Mouse (Mus musculus) layer of hippocampus, adult 9-11 months (tissue): ENCODE measurements around the gene Nptx1.

ENCODE experiments used
- DNase-seq: peaks from one replicate; pipeline ENCODE4 v3.0.0; 2022

Gene Nptx1

DNA sequence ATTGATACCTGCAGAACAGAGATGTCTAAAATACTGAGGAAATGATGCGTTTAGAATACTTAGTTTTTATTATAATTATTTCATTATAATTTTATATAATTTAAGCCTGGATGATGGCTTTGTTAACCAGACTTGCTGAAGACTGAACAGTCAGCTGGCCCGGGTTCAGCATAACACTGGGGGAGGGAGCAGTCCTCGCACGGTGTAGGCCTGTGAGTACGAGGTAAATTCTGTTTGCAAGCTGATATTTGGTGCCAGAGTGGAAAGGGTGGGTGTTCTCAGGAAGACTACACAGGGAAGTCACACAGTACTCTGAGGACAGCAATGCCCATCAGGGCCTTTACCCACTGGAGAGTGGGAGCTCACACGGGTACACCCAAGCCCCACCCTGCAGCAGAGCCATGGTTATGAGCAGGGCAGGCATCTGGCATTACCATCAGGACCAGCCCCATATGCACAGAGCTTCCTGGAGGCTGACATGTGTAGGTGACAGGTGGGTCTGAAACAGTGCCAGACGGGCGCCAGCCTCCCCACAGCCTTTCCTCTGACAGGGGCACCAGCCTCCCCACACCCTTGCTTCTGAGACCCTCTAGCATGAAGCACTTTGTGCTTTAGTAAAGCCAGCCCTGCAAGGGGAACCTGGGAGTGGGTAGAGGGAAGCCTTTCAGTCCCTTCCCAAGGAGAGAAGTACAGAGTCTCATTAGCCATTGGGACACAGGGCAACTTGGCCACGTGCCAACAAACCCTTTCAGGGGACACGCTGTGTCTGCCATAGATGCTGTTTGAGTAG lies 3.2 kb upstream of the Nptx1 start:
- DNase-seq = no peak

DNA sequence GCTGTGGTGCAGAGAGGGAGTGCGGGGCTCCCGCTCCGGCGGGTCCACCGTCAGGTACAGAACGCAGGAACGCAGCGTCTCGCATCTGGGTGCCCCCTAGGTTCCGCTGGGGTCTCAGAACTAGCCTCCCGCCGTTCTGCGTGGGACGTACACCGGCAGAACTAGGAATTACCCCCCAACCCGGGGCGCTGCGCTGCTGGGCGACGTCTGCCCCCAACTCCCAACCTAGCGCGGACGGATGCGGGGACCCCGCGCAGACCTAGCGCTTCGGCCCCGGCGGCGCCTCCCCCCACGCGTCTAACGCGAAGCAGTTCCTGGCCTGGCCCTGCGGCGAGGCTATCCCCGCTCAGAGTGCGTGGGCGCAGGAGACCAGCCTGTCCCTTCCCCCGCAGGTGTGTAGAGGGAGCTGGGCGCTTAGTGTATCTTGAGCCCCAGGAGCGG lies 1.8 kb upstream of the Nptx1 start:
- DNase-seq = no peak

DNA sequence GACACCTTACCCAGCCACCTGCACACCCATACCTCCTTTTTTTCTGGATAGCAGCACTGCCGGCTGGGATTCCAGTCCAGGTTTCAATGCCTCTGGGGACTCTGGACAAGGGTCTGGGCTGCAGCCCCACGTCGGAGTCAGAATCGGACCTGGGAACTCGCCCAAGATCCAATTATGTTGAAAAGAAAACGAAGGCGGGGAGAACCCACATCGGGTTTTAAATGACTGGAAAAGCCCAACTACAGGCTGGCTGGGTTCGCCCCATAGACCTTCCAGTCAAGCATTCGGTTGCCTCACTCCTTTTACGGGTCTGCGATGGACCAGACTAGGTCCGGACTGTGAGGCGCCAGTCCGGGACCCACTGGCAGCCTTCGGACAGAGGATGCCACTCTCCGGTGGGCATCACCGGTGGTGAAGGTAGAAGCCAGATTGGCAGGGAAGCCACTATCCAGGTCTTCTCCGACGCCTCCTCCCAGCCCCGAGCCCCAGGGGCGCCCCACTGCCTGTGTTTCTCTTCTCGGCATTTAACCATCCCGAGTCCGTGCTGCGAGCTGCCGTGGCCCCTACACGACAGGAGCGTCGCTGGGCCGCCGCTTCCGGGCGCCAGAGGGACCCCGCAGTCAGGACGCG lies 1.3 kb upstream of the Nptx1 start:
- no peak for DNase-seq

DNA sequence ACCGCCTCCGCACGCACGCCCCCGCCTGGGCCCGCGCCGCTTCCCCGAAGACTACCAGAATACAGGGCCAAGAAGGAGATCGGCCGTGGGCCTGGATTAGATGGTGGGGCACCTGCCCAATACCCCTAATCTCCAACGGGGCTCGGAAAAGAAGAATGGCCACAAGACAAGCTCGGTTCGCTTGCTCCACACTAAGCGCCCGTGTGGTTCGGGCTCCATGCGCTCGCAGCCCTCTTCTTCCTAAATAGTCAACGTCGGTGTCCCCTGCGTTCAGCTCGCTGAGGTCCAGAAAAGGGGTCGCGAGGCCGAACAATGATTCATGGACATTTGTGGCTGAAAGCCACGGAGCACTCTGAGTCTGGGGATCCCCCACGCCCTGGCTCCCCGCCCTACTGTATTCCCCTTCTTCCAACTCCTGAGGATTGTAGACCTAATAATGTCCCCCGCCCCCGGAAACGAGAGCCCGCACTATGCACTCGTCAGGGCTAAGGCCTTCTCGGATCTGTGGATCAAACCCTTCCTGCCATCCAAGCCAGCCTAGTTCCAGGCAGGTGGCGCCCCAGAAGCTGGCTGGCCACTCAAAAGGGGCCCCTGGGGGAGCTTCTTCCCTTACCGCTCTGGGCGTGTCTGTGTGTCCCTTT lies 518 bp upstream of the Nptx1 start:
- no peak for DNase-seq

DNA sequence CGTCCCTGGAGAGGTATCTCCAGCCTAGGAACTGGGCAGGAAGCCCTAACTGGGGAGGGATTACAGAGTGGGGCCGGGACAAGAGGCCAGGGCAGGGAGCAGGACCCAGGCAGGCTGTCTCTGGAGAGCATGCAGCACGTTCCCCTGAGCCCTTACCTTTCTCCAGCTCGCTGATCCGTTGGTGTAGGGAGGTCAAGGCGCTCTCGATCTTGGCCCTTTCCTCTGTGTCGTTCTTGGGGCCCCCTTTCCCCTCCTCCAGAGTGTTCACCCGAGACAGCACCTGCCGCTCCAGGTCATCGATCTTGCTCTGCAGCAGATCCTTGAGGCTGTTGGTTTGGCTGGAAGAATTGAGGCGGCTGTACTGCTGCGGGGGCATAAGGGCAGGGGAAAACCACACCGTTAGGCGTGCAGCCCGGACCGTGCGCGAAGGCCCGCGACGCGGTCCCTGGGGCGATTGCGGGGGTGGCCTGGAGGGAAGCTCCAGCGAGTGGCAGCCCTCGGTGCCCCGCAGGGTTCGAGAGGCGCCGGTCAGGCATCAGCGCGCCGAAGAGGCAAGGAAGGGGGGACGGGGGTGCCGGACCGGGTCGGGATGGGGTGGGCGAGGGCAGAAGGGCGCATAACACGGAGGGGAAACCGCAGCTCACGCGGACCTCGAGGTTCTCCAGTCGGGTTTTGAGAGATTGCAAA lies 914 bp downstream of the Nptx1 start:
- no peak for DNase-seq

DNA sequence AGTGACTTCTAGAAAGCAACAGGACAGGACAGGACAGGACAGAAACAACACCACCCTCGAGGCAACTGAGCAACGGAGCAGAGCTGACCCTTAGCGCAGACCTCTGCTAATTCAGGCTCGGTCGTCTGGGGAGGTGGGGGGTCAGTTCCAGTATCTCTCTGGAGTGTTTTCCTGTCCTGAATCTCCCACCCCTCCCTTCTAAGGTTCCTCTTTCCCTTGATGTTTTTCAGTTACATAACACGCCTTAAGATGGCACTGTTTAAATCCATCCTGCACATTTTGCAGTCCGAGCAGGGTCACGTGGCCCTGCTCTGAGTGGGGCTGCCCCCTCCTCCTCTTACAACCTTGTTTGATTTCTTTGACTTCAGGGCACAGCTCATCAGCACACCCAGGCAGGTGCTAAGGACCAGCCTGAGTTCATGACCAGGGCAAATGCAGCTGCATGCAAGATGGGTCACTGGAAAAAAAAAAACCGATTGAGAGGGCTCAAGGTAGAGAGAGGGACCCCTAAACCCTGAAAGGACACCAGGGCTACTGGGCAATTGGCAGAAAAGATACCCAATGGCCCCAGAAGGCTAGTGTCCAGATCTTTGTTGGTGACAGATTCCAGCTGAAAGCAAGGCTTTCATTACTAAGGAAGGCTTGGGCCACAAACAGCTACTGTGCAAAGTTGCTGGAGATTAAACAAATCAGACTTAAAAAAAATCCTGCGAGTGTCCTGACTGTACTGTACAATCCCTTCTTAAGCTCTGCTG lies 1.6 kb downstream of the Nptx1 start:
- no peak for DNase-seq

DNA sequence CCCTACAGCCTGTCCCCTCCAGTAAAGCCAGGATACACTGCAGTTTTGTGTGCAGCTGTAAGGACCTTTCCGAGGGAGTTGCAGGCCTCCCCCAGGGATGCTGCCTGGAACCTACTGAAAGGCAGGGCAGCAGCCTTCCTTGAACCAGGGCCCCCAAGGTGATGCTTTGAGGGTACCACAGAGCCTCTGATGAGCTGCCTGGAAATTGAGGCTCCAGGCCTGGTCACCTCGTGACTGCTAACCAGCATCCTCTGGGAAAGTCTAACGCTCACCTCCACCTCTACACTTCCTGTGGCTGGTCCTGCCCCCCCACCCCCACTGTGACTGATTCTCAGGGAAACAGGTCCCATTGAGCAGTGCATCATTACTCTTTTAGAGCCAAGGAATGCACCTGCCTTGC lies 2.3 kb downstream of the Nptx1 start:
- DNase-seq = no peak

DNA sequence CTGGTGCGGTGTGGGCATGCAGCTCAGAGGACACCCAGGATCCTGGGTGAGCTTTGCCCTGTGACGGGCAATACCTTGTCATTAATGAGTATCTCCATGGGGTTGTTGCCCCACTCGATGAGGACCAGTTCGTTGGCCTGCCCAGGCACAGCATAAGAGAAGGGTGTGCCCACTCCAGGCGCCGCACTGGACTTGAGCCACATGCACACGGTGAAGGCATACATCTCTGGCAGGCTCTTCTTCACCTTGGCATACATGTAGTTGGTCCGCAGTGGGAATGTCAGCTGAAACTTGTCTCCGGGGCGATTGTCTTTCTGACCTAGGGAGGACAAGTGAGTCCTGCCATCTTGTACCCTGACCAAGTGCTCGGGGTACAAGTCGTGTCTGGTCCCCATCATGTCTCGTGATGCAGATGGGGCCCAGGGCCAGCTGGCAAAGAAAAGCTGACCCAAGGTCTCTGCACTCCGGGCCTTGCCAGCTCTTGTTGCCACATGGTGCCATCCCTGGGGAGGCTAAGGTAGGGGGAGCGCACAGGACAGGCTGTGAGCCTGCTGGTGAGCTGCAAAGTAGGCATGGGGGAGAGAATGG lies 2.9 kb downstream of the Nptx1 start:
- DNase-seq = no peak

DNA sequence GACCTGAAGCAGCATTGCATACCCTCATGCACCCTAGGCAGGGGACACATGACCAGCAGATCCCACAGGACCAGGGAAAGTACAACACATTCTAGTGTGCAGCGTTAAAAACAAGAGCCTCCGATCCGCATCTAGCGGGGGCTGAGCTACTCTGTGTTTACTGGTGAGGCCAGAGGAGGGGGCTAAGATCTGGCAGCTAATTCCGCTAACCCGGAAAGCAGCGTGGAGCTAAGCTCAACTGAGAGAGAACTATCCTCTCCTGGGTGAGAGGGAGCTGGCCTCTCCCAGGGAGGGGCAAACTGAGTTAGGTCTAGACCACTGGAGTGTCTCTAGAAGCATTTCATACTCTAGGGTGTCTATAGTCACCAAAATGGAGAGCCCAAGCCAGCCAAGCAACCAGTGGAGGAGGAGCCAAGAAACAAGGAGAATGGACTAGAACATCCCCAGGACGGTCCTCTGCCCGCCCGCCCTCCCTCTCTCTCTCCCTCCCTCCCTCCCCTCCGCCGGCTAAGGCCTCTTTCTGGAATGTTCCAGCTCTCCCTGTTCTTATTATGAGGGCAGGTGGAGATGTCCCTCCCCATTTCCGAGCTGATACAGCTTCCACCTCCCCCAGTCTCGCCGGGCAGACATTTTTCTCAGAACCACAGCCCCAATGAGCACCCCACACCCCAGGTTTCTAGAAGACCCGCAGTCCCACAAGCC lies 3.6 kb downstream of the Nptx1 start:
- no peak for DNase-seq

DNA sequence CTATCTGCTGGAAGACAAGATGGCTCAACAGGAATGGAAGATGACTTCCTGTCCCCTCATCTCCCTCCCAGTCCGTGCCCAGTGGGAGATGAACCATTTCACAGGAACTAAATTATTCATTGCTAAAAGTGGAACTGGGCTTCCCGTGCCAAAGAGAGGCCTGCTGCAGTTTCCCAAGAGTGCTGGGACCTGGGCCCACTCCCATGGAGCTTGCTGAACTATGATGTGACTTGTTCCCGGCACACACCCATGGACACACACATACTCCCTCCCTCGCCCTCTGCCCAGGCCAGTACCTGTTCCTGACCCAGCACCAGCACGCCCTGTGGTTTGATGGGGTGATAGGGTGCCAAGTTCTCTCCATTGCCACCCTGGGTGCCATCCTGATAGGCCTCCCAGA lies 4.7 kb downstream of the Nptx1 start:
- no peak for DNase-seq

DNA sequence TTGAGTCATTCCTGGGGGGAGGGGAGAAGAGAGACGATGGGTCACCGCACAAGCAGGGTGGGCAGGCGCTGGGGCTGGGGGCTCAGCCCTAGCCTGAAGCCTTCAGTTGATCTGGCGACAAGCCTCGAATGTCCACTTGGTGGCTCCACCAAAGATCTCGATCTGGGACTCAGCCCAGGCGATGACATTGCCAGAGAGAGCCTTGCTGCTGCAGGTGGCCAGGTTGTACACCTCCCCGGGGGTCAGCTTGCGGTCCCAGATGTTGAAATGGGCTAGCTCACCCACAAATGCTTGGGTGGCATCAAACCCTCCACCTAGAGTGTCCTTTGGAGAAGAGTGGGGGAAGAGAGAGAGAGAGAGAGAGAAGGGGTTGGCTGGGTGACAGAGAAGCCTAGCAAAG lies 5.2 kb downstream of the Nptx1 start:
- no peak for DNase-seq

DNA sequence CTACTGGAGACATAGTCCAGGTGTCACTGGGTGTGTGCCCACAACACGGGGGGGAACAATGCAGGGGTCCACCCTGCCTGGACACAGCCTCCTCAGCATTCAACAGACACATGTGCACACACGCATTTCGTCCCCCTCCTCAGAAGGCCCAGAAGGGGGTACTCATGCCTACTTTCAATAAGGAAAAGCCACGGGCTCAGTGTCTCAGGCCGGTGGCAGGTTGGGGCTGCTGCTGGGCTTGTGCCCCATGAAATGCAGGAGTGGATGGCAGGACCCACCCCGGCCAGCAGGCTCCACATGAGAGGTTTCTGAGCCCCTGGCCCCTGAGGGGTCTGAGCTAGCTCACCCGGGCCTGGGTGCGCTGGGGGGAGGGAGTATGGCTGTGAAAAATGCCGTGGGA lies 6.5 kb downstream of the Nptx1 start:
- DNase-seq = no peak

DNA sequence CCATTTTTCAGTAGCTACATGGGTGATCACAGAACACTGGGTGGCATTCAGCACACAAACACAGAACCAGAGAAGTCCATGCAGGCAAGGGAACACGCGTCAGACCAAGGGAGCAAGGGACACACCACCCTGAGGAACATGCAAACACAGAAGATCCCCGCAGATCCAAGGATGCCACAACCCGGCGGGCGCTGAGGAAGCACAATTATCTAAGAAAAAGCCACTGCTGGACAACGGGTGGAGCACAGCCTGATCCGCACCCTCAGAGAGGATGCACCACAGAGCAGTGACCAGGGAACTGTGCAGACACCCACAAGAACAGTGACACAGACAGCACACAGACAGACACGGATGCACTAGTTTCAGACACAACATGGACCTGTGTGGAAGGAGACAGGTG lies 7.0 kb downstream of the Nptx1 start:
- DNase-seq = no peak

DNA sequence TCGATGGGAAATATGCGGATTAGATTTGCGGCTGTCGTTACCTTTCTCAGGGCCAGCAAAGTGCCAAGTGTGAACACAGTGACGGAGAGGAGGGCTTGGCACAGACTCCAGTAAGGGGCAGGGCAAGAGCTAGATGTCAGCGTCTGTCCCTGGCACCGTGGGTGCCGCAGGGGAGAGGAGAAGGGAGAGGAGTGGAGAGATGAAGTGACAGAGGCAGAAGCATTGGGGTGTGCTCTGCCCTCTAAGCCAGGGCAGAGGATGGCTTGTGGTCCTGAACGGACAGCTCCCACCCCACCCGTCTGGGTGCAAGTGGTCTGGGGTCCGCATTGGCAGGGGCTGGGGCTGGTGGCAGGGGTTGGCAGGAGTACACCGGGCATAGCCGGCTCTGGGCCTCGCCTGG lies 7.6 kb downstream of the Nptx1 start:
- DNase-seq = no peak

DNA sequence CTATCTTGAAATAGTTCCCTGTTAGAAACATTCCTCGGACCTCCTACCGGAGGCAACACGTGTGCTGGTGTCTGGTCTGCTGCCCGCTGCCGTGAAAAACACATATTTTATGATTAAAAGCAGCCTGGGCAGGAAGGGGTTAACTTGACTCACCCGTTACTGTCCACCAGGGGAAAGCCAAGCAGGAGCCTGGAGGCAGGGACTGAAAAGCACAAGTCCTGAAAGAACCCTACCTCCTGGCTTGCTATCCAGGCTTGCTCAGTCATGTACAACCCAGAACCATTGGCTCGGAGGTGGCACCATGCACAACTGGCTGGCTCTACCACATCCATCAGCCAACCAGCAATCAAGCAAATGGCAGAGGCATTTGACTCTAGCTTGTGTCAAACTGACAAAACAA lies 13.8 kb downstream of the Nptx1 start:
- DNase-seq = no peak

DNA sequence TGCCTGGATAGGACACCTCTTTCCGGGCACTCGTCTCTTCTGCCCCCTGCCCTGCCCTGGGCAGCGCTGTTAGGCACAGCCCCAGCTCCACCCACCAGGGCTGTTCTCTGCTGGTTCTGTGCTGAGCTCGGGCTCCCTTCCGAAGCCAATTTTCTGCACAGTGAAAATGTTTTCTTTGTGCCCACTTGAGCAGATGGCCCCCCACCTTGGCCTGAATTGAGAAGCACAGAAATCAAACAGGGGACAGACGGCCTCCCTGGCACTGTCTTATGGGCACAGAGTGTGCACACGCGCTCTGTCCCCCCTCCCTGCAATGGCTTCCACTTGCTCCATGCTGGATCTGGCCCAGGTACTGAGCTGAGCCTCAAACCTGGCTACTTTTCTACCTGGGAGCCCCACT lies 15.1 kb downstream of the Nptx1 start:
- DNase-seq = peak; percentile 69

DNA sequence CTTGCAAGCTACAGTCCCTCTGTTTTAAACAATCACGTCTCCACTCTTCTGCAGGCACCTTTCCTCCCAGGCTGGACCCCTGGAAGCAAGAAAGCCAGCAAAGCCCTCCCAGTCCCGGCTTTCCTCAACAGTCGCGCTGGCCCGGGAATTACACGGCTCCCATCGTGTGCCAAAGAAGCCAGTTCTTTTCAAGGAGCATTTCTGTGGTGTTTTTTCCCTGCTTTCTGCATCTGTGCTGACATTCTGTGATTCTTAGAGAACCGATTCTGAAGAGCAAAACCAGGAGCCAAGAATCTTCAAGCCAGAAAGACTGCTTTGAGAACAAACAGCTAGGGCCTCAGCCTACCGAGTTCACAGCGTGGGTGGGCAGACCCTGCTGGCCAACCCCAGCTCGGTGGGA lies 18.6 kb downstream of the Nptx1 start:
- no peak for DNase-seq

DNA sequence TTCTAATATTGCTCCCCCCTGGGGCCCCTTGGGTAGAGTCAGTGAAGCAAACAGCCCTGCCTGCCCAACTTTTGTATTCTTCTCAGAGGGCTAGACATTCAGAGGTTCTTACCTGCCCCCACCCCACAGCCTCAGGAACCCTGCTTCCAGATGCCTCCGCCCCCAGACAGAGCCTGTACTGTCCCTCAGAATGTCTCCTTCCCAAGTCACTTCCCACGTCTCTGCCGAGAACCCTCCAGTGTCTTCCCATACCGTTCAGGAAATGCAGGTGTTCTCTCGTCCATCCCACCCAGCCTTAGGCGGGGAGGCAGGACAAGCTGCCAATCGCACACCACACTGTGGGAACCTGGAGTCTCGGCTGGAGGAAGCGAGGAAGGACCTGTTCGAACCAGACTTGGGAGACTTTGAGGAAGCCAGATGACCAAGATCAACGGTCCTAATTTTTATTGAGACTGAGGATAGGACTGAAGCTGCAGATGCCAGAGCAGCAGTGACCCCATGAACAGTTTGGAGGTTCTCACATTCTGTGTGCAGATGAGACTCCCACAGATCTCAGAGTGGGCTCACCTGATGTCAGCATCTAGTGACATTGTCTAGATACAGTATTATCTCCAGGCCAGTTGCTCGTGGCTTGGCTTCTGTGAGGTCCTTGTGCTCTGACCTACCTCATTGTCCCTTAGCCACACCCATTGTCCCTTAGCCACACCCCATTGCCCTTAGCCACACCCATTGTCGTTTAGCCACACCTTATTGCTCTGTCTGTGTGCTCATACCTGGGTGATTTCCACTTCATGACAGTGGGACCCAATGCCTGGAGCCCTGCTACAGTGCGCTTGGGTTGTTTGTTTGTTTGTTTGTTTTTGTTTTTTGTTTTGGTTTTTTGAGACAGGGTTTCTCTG lies 21.2 kb downstream of the Nptx1 start:
- DNase-seq = no peak

DNA sequence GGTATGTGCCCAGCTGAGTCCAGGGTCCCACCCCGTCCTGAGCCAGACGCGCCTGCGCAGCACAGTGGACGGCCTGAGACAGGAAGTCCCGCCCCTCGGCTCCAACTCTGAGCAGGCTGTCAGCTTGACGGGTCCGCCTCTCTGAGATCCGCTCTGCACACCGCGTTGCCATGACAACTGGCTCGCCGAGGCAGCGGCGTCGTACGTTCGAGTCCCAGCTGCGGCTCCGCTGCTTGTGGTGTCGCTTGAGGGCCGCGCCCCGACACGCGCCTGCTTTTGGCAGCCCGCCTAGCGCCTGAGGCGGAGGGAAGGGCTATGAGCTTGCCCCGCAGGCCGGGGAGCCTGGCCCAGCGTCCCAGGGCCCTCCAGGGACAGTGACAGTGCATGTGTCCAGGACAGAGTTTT lies 23.0 kb downstream of the Nptx1 start:
- peak; percentile 90 for DNase-seq

DNA sequence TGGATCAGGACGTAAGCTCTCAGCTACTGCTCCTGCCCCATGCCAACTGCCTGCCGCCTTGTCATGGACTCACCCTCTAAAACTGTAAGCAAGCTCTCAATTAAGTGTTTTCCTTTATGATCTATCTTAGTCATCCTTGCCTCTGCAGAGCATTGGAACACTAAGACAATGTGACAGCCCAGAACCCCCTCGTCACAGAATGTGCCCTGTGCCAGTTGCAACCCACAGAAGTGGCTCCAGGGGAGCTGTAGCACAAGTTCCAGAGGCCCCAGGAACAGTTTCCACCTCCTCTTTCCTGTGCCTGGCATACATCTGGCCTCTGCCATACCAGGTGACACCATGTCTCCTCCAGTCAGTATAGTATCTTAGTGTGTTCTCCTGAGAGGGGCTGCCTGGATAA lies 24.2 kb downstream of the Nptx1 start:
- no peak for DNase-seq

DNA sequence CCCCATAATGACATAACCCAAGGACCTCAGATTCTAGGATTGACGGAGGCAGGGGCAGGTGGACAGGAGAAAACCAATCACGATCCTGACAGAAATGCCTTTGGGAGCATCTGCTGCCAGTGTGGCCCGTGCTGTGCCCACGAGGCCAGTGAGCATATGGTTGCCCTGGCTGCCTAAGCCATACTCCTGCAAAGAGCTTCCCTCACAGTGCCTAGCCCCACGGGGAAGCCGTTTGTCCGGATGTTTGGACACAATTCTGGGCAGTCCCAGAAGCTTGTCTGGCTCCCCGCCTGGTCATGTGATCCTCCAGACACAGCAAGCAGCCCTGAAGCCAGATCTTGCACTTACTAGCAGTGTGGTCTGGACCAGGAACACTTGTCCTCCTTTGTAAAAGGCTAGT lies 24.8 kb downstream of the Nptx1 start:
- no peak for DNase-seq
